Mouse (Mus musculus) small intestine, adult 2 months (tissue): Measurements from ENCODE around the gene Dnajc22.

Experiments used
- CTCF ChIP-seq: fragments of 200-500 bp; IDR thresholded peaks from 2 replicates; pipeline ENCODE4 v1.5.1; 2012; ENCODE audit warnings: low read depth, mild to moderate bottlenecking, control low read depth, inconsistent platforms, low read length, moderate library complexity, mixed read lengths; ENCODE audit not compliant: insufficient replicate concordance, insufficient read length; ENCODE audit errors: extremely low read depth
- POLR2A ChIP-seq: fragments of 200-500 bp; IDR thresholded peaks from 2 replicates; pipeline ENCODE4 v1.6.1; 2012; ENCODE audit warnings: low read depth, mild to moderate bottlenecking, control low read depth, inconsistent platforms, low read length, moderate library complexity

DNA sequence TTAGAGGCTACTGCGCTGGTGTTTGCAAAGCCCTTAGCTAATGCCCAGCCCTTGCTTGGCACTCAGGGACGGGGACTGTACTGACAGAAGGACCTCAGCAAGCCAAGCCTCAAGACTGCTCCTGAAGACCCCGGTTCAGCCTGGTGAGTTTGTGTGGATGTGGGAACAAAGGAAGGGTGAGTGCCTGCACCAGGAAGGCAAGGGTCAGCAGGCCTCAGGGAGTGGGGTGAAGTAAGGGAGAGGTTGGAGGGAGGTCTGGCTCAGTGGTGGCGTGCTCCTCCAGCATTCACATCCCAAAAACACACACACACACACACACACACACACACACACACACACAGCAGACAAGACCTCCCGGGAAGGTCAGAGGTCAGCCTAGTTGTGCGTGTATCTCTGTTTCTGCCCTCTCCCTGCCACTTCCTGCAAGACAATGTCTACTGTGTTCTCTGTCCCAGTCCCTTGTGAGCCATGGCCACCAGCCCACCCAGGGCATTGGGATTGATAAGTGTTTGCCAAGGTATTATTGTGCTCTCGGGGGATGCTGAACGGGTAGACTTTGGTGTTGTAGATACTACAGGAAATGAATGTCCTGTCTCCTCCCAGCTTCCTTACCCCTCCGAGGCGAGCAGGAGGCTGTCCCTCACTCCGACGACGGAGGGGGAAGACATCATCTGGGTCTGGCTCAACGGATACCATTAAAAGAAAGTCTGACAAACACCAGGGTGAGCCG lies 14.6 kb upstream of the Dnajc22 start:
- TF ChIP-seq POLR2A (no peak), CTCF (no peak)
